Mouse (Mus musculus): Measurements from ENCODE around the gene Bsnd.
A peak's percentile ranks its signal among the peaks of the same experiment; 100 is the strongest.

Bsnd gene

DNA sequence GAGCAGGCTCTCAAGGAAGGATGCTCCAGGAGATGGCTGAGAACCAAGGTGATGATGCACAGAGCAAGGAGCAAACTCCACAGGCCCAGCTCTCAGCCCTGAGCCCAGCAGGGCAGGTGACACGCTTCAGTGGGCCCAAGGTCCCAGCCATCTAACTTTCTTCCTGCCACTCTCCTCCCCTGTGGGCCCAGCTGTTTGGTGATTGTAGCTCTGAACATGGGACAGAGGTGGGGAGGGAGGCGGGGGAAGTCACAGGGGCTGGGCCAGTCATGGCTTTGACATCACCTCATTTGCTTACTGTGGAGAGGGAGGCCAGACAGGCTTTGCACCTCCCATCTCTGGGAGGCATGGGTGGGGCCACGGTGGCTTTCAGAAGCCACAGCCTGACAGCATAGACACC, at the start of gene Bsnd:
Gene Bsnd, minus strand, starts transcription at position 168 of the 400 bp plus-strand sequence.
- no peak for DNase-seq (ENCODE audit: low spot score)

- DNase-seq (ENCODE audit: low spot score) = no peak
These were observed 49.4 kb upstream of the Bsnd start for GRCm38 (mm10) chr4:106541491-106541890.

- DNase-seq (ENCODE audit: low spot score) = no peak
These were observed 47.7 kb upstream of the Bsnd start for GRCm38 (mm10) chr4:106539756-106540155.

DNA sequence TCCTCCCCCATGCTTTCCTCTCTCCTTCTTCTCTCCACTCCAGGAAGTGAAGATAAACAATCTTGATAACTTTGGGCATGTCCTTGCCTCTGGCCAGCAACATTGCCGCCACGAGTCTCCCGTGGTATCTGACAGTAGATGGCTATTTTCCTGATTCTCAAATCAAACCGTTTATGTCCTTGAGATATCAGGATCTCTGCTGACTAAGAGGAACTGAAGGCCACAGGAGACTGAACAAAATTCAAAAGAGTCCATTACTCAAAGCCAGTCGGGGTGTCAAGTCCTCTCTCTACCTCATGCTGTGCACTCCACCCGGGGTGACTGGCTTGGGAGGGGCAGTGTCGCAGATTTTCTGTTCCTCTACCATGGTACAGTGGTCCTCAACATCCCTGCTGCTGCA, 42.2 kb upstream of the Bsnd start:
- peak; percentile 45 for DNase-seq (ENCODE audit: low spot score)

GRCm38 (mm10) chr4:106533421-106534080, 41.5 kb upstream of the Bsnd start:
- no peak for DNase-seq (ENCODE audit: low spot score)

DNA sequence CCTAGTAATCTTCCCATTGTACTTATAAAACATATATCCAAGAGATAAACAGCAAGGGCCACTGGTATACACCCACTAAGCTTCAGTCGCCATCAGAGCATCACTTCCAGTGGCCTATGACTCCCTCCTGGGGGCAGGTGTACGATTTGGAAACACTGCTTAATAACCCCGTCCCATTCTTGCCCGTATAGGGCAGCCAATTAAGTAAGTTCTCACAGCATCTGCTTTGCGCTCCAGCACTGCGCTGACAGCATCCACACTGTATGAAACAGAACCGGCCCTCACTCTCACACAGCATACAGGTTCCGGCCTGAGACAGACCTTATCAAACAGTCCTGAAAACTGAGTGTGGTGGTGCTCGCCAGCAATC, 38.0 kb upstream of the Bsnd start:
- no peak for DNase-seq (ENCODE audit: low spot score)

DNA sequence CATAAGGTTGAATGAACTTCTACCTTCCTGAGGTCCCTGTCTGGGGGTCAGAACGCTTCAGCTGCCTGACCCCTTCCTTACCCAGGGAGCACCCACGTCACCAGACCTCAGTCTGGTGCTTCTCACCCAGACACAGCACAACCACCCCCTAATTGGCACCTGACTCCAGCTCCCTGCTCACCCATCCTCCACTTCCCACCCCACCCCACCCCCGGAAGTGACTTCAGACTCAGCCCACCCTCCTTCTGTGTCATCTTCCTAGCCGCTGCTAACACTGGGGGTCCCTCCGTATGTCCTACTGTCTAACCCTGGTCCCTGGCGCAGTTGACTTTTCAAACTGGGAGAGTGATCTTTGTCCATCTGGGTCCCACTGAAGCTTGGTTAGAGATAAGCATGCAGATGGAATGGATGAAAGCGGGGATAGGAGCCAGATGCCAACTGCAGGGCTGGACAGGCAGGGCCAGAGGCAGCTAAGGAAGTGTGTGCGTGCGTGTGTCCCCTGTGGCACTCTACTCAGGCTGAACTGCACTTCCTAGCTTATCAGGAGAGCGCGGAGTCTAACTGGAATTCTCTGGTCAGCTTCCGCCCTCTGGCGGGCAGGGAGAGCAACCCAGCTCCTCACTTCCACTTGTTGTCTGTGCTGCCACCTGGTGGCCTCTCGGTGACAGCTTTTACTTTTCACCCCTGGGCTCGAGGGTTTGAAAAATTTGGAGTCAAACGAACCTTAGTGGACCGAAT, 37.5 kb upstream of the Bsnd start:
- DNase-seq (ENCODE audit: low spot score) = peak; percentile 80

DNA sequence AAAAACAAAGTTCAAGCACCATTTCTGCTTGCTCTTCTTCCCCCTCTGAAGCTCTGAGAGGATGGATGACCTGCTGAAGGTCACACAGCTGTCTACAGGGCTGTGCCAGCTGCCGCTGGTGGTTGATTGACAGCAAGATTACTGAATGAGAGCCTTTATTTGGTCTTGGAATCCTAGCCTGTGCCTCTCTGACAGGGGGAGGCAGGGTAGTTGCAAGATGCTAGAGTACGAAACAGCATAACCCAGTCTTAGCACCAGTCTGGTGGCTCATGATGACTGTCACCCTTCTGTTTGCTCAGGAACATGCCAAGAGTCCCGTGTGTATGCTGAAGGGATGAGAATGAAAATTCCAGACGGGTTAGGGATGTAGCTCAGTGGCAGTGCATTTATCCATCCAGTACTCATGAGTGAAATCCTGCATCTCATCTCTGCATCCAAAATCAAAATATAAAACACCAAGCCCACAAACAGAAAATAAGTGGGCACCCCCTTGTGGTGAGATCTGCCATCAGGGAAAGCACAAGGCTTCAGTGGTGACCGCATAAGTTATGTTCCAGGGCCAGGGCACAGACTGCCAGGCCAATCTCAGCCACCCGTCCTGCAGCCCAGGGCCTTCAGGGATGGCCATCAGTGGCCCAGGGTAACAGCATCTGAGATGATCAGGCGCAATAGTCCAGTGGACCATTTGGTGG, 35.9 kb upstream of the Bsnd start:
- DNase-seq (ENCODE audit: low spot score) = no peak

DNA sequence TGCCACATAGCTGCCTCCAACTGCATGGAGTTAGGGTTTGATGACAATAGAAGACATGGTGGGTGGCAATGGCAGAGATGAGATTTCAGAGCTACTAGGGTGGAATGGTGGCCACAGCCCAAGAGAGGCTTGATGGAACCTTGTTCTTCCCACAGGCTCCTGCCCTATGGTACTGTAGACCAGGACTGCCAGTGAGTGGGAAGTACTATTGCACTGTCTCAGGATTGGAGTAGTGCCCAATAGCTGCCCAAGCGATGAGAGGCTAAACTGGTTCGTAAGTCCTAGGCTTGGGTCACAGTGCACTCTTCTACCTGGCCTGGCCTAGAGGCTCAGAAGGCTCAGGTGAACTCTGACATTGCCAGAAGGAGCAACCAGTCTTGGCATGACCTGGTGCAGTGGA, 32.9 kb upstream of the Bsnd start:
- no peak for DNase-seq (ENCODE audit: low spot score)

- DNase-seq (ENCODE audit: low spot score) = no peak
These were observed 32.0 kb upstream of the Bsnd start for GRCm38 (mm10) chr4:106524131-106524530.

GRCm38 (mm10) chr4:106522547-106522946, 30.5 kb upstream of the Bsnd start:
- no peak for DNase-seq (ENCODE audit: low spot score)

DNA sequence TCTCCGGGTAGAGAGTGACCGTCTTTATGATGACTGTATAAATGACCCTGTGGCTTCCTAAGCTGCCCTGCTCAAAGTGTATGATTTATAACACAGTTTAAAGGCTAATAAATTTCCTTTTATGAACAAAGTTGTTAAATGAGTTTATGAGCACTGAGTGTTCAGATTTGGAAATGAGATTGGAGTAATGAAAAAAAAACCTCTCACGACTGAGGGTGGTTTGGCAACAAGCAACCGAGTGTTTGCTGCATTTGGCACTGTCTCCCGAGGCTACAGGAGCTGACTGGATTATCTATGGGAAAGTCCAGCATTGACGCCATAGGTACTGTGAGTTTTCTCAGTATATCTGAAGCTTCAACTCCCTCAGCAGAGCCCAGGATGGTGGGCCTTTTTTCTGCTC, 22.5 kb upstream of the Bsnd start:
- no peak for DNase-seq (ENCODE audit: low spot score)

DNA sequence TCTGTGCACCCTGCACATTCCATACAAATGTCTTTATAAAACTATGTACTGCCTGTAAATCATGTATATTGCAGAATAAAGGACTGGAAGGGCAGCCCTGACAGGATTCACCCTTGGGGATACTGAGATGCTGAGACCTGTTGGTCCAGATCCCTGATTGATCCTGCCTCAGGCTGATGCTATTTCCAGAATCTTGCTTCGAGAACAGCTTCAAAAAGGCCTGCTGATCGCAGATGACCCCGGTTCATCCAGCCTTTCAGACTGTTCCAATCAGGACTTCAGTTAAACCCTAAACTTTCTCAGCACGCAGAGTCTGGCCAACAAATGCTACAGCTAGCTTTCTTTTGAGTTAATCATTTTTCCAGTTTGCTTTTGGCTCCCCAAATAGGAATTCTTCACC, 17.8 kb upstream of the Bsnd start:
- DNase-seq (ENCODE audit: low spot score) = no peak

DNA sequence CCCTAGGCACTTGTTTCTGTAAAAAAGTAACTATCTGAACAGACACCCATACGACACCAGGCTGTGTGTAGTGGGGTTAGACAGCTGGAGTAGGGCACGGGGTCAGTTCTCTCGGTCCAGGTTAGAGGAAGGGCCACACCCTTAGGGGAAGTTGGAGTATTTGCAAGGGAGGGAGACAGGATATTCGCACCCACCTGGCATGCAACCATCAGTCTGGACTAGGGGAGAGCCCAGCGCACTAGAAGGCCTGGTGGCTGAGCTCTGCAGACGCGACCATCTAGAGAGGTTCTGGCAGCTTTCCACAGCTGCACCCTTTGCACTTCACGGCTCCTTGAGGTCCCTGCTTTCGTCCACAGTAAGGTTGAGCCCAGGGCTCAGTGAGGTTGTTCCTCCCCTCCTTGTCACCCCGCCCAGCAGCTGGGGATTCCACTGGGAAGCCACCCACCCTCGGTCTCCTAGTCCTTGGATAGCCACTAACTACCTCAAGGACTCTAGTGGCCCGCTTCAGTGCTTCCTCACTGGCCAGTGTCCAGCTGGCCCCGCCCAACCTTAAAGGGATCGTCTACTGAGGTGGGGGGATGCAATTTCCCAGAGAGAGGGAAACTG, 13.5 kb upstream of the Bsnd start:
- no peak for DNase-seq (ENCODE audit: low spot score)

DNA sequence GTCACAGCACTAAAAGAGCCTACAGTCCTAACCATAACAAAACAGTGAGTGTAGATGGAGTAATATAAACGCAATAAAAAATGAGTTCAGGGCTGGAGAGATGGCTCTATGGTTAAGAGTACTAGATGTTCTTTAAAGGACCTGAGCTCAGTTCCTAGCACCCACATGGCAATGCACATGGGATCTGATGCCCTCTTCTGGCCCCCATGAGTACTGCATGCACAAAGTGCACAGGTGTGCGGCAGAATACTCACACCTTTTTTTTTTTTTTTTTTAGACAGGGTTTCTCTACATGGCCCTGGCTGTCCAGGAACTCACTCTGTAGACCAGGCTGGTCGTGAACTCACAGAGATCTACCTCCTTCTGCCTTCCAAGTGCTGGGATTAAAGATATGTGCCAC, 11.5 kb upstream of the Bsnd start:
- DNase-seq (ENCODE audit: low spot score) = no peak

DNA sequence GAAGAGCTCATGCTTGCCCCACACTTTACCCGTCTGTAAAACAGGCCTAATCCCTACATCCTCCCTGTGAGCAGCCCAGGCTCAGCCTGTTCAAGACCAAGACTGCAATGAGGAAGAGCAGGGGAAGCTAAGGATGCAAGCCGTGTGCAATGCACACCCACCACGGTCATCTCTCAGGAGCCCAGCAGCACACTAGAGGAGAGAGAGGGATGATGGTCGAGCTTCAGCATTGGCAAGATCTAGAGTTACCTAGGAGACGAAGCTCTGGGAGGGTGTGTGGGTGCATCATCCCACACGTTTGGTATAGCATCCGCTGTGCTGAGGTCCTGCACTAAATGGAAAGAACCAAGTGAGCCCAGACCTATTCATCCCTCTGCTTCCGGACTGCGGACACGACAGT, 8.0 kb upstream of the Bsnd start:
- no peak for DNase-seq (ENCODE audit: low spot score)

GRCm38 (mm10) chr4:106498471-106498844, 6.4 kb upstream of the Bsnd start:
- no peak for DNase-seq (ENCODE audit: low spot score)

GRCm38 (mm10) chr4:106497776-106498470, 5.8 kb upstream of the Bsnd start:
- DNase-seq (ENCODE audit: low spot score) = no peak

DNA sequence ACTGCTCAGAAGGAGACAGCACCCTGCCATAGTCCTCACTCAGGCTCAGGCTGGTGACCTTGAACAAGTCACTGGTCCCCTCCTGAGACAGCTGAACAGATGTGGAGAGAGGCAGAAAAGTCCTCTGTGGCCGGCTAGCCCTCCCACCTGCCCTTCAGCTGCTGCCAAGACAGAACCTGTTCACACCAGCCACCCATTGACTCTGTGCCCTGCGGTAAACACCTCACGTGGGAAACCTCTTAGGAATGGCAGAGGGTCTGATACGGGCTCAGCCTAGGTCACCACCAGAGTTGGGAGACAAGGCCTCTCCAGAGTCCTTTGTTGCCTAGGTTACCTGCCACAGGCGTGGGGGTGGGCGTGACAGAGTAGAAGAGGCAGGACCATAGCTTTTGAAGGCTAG, 4.8 kb upstream of the Bsnd start:
- DNase-seq (ENCODE audit: low spot score) = no peak

DNA sequence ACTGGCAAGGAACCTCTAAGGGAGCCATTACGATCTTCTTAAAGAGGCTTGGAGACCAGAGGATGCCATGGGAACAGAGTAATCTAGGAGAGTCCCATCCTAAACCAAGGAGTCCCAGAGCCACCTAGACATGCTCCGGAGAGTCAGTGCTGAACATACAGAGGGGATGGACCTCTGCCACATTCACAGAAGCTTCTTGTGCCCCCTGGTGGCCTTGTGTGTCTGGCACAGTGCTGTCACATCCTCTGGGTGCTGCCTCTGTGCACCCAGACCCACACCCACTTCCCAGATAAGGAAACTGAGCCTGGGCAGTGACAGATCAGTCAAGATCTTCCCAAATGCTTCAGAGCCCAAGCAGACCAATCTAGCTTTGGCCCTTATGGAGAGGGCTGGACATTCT, 1.6 kb upstream of the Bsnd start:
- no peak for DNase-seq (ENCODE audit: low spot score)

DNA sequence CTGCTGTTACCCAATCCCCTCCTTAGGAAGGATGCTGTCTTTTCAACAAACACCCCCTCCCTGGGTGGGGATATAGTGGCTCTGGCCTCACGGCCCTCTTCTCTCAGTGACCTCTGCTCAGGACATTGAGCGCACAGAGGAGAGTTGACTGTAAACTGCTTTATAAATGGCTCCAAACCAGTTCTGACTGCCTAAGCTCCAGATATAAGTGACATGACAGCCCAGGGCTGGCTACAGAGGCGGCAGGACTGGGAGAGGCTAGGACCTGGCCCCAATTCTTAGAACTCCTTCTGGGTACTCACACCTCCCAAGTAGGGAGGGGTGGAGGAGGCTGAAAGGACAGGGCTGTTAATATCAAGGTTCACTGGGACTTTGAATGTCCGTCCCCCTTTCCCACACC, 1.5 kb downstream of the Bsnd start:
- no peak for DNase-seq (ENCODE audit: low spot score)

GRCm38 (mm10) chr4:106483831-106484230, 8.3 kb downstream of the Bsnd start:
- DNase-seq (ENCODE audit: low spot score) = no peak
